Mouse (Mus musculus) erythroblast, adult 5-6 weeks (primary cell): Measurements from ENCODE around the gene Ryr3. TPM values are rescaled to one million over a fixed set of nuclear protein-coding genes. Genes with fewer than 3 reads are reported as not detected.

Source experiments
- ATAC-seq: replicated peaks from 2 replicates; pipeline ENCODE4 v1.8.0; 2016; ENCODE audit warnings: moderate number of reproducible peaks, mild to moderate bottlenecking, moderate TSS enrichment, inconsistent platforms; ENCODE audit not compliant: poor library complexity, low FRiP score, severe bottlenecking
- total RNA-seq, 2 experiments: library from RNA; stranded (forward) in 1 of 2; stranded (reverse) in 1 of 2; fragments of 150-400 nt in 1 of 2; fragments of 200-764, 138-1000 nt in 1 of 2; gene quantifications; 2 replicates each; pipeline versions ENCODE4 v1.2.3 to v1.2.4; 2015 to 2017; ENCODE audit warnings: low replicate concordance in 2 of 2

The Ryr3 gene
- total RNA-seq, 2 experiments from 2014 or later: not detected

DNA sequence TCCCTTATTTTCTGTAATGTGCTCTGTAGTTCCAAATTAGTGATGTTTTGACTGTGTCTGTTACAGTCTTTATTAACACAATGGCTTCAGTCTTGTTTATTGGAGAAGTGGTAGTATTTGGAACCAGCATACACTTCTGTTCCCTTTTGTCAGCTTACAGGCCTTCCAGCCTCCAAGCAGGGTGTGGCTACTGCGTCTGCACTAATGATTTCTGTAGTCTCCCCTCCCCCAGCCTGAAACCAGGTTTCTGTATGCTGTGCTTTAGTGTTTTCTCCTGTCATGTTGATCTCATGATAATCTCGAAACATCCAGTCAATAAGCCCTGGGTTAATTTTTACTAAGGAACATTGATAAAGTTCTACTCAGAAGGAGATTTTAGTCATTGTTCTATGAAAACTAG is 623.6 kb downstream of the Ryr3 start:
- no peak for ATAC-seq

DNA sequence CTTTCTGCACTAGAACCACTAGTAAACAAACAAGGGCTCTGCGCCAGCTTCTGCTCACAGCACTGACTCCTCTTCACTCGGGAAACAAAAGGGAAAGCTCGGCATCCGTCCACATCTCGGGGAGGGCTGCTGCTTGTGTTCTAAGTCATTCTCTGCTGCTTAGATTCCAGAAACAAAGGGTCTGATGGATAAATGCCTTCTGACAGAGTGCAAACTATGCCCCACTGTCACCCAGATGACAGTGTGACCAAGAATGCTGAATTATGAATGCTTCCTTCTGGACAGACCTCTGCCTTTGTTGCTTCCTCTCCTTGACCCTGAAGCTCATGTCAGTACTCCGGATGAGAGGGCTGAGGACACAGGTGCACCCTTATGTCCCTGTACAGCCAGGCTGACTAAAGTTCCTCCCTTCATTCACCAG is 625.4 kb downstream of the Ryr3 start:
- no peak for ATAC-seq

DNA sequence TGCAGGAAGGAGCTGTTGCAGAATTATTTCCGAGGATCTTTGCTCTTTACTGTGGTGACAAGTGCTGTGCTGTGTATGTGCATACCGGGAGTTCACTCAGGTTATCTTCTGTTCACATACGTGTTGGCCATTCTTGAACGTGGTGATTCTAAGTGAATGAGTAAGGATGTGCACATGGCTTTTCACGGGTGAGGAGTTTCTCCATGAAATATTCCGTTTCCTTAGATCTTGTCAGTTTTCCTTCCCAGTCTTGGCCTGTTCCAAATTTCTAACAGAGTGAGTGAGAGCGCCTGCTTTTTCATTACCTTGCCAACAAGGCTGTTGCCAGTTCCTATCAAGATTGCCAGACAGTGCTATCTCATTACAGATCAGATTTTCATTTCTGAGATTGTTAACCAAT is 625.9 kb downstream of the Ryr3 start:
- no peak for ATAC-seq

Other genes with a start within 250 kb of the Ryr3 start
- gene Tmco5b, start 68.6 kb upstream of the Ryr3 start, total RNA-seq (2015; ENCODE audit: low replicate concordance): not detected in 2 replicates
- gene Tmco5b, start 68.6 kb upstream of the Ryr3 start, total RNA-seq (2017; ENCODE audit: low replicate concordance): not detected in 2 replicates
- 0.42 TPM in 1 of 2 replicates, not detected in the other for gene Fmn1, start 110.6 kb upstream of the Ryr3 start, total RNA-seq (2015; ENCODE audit: low replicate concordance)
- 0.51 and 2.6 TPM in 2 replicates for gene Fmn1, start 110.6 kb upstream of the Ryr3 start, total RNA-seq (2017; ENCODE audit: low replicate concordance)